Mouse (Mus musculus) megakaryocyte, embryonic 14.5 days (primary cell): Measurements from ENCODE around the gene Cyp39a1. TPM values are rescaled to one million over a fixed set of nuclear protein-coding genes. Genes with fewer than 3 reads are reported as not detected.

ENCODE experiments used
- H3K27me3 ChIP-seq: replicated peaks from 2 replicates; pipeline ENCODE3; 2012; ENCODE audit warnings: inconsistent platforms
- H3K36me3 ChIP-seq: replicated peaks from 2 replicates; pipeline ENCODE3; 2012; ENCODE audit warnings: low read length, inconsistent platforms, mixed read lengths
- H3K4me1 ChIP-seq: 2 replicates; pipeline ENCODE4 v1.6.1; 2012; ENCODE audit warnings: inconsistent platforms
- H3K4me3 ChIP-seq: replicated peaks from 2 replicates; pipeline ENCODE3; 2012; ENCODE audit warnings: moderate library complexity, mild to moderate bottlenecking, inconsistent platforms
- H3K9me3 ChIP-seq: 2 replicates; pipeline ENCODE4 v1.6.1; 2012; ENCODE audit warnings: inconsistent platforms
- FLI1 ChIP-seq: IDR thresholded peaks from 2 replicates; pipeline ENCODE4 v1.6.1; 2012; ENCODE audit warnings: low read length, inconsistent platforms, mixed read lengths
- GATA1 ChIP-seq: IDR thresholded peaks from 3 replicates; pipeline ENCODE4 v1.6.1; 2012; ENCODE audit warnings: mixed read lengths, low read length, inconsistent platforms, borderline replicate concordance
- polyA plus RNA-seq: library from polyadenylated mRNA; stranded (reverse); fragments of >175 nt; gene quantifications from 2 replicates; pipeline ENCODE4 v1.2.3, GENCODE M21; 2012; ENCODE audit warnings: low replicate concordance; ENCODE audit not compliant: insufficient read depth

Cyp39a1 gene
- polyA plus RNA-seq, 1 experiment: not detected

- H3K4me1 ChIP-seq: peaks cover 3% of the 10 kb centered on the region; the same call in 1 of the 2 replicates
- no peaks in the 10 kb centered on the region for H3K27me3 ChIP-seq
- no peak for TF ChIP-seq FLI1
- TF ChIP-seq GATA1: no peak
- peaks cover 7% of the 10 kb centered on the region; the same call in 1 of the 2 replicates for H3K9me3 ChIP-seq
- peak overlapping the region; percentile 4 for H3K4me3 ChIP-seq
- no peaks in the 10 kb centered on the region for H3K36me3 ChIP-seq
These were observed 22.9 kb upstream of the Cyp39a1 start for GRCm38 (mm10) chr17:43644375-43644774.

- TF ChIP-seq GATA1: no peak
- TF ChIP-seq FLI1: no peak
- H3K4me1 ChIP-seq: peaks cover 3% of the 10 kb centered on the region; the same call in 1 of the 2 replicates
- H3K9me3 ChIP-seq: peaks cover 7% of the 10 kb centered on the region; the same call in 1 of the 2 replicates
These were observed 22.1 kb upstream of the Cyp39a1 start for GRCm38 (mm10) chr17:43645136-43645535.

GRCm38 (mm10) chr17:43646925-43647324 lies 20.3 kb upstream of the Cyp39a1 start:
- Histone ChIP-seq H3K4me1 (peaks cover 3% of the 10 kb centered on the region; the same call in 1 of the 2 replicates), H3K36me3 (no peaks in the 10 kb centered on the region), H3K4me3 (no peak overlapping the region), H3K27me3 (no peaks in the 10 kb centered on the region), H3K9me3 (peaks cover 4% of the 10 kb centered on the region; the same call in 1 of the 2 replicates)
- no peak for TF ChIP-seq FLI1
- no peak for TF ChIP-seq GATA1

More at GRCm38 (mm10) chr17:43645136-43645535, 22.1 kb upstream of the Cyp39a1 start:
- no peaks in the 10 kb centered on the region for H3K27me3 ChIP-seq
- H3K4me3 ChIP-seq: peak overlapping the region; percentile 2
- no peaks in the 10 kb centered on the region for H3K36me3 ChIP-seq

DNA sequence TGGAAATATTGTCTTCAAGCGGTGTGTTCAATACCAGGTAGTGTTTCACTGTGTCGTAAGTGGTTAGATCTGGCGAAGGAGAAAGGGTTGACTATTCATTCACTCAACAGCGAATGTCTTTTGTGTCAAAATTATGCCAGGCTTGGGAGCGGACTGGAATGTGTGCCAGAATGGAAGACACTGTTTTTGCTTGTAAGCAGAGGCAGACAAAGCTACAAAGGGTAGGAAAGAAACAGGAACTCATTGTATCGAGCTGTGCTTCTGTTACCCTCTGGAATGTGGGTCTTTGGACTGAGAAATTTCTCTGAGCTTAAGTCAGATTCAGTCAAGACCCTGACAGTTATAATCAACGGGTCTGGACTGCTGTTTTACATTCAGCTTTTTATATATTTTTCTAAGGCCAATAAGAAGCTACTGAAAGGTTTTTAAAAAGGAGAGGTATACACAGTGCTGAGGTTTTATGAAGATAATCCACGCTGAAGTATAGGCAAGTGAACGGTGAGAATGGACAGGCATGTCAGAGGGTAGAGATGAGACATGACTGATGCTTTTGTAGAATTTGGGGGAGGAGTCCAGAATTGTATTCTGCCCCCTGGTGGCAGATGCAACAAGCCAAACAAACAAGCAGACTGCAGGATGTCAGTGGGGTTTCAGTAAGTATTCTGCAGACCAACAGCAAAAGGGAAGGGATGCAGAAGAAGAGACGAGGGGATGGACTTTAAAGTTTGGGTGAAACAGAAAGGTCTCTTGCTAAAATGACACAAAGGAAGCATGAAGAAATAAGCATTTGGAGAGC lies 17.4 kb upstream of the Cyp39a1 start:
- peaks cover 4% of the 10 kb centered on the region; the same call in 1 of the 2 replicates for H3K9me3 ChIP-seq
- no peaks in the 10 kb centered on the region for H3K36me3 ChIP-seq
- H3K4me1 ChIP-seq: no peaks in the 10 kb centered on the region; the same call in 1 of the 2 replicates
- H3K4me3 ChIP-seq: no peak overlapping the region
- no peaks in the 10 kb centered on the region for H3K27me3 ChIP-seq
- TF ChIP-seq FLI1 (no peak), GATA1 (no peak)

- H3K4me1 ChIP-seq: no peaks in the 10 kb centered on the region; the same call in 1 of the 2 replicates
- no peaks in the 10 kb centered on the region for H3K36me3 ChIP-seq
- no peak for TF ChIP-seq GATA1
- TF ChIP-seq FLI1: no peak
- H3K4me3 ChIP-seq: no peak overlapping the region
- no peaks in the 10 kb centered on the region for H3K27me3 ChIP-seq
- no peaks in the 10 kb centered on the region for H3K9me3 ChIP-seq
These were observed 15.7 kb upstream of the Cyp39a1 start for GRCm38 (mm10) chr17:43651314-43652046.

DNA sequence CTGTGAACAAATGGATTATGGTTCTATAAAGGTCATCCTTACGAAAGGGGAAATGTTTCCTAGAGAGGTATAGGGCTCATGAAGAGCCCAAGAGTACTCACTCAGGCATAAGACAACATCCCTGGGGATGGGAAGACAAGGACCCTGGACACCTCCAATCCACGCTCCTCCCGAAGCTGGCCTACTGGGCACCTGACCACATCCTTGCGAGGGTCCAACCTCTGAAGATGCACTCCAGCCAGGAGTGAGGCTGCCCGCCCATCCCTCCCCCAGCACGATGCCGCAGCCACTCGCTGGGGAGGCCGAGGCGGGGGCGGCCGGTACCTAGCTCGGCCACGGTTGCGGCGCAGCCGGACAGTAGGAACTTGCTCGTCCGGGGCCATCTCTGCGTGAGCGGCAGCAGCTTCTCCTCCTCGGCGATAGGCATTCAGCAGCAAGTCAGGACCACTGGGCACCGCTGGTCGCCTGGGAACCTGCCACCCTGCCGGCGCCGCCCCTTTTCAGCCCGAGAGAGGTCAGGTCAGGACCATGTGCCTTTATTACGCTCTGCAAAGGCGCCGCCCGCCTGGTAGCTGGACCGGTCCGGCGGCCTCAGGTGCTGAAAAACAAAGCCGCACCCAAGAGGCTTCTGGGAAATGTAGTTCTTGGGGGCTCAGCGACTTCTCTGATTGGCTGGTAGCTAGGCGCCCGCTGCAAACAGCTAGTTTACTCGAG lies 492 bp upstream of the Cyp39a1 start, which contains the start of gene Slc25a27:
Gene Slc25a27 (minus strand): TSS at position 639 of the 714 bp plus-strand sequence.
- H3K4me3 ChIP-seq: peak within 1 kb of the TSS; percentile 91
- no peaks in the 10 kb centered on the region for H3K9me3 ChIP-seq
- no peaks in the 10 kb centered on the region for H3K36me3 ChIP-seq
- peaks cover 7% of the 10 kb centered on the region for H3K27me3 ChIP-seq
- peaks cover 13% of the 10 kb centered on the region for H3K4me1 ChIP-seq
- TF ChIP-seq GATA1: no peak
- TF ChIP-seq FLI1: no peak

- H3K4me3 ChIP-seq: no peak overlapping the region
- H3K4me1 ChIP-seq: peaks cover 13% of the 10 kb centered on the region
- TF ChIP-seq GATA1 (no peak), FLI1 (no peak)
- no peaks in the 10 kb centered on the region for H3K36me3 ChIP-seq
- H3K9me3 ChIP-seq: no peaks in the 10 kb centered on the region
- H3K27me3 ChIP-seq: peaks cover 7% of the 10 kb centered on the region
These were observed 2.0 kb downstream of the Cyp39a1 start for GRCm38 (mm10) chr17:43669145-43669695.

DNA sequence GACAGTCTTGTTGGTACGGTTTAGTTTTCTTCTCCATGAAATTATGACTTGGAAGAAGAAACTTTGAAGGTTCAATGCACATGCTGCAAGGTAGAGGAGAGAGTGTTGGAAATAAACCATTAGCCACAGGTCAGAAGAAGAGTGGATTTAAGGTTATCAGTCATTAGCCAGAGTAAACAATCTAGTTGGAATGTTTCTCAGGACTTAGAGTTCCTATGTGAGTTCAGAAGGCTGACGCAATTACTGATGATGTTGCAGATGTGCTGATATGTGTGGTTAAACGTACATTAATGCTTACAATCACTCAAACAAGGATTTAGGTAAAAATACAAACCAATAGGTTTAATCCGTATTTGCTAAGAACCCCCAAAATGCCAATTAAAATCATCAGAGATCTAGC lies 4.7 kb downstream of the Cyp39a1 start:
- Histone ChIP-seq H3K4me1 (peaks cover 7% of the 10 kb centered on the region), H3K4me3 (no peak overlapping the region), H3K9me3 (no peaks in the 10 kb centered on the region), H3K27me3 (peaks cover under 1% of the 10 kb centered on the region), H3K36me3 (no peaks in the 10 kb centered on the region)
- TF ChIP-seq GATA1 (no peak), FLI1 (no peak)

- Histone ChIP-seq H3K4me3 (no peak overlapping the region), H3K36me3 (no peaks in the 10 kb centered on the region), H3K9me3 (no peaks in the 10 kb centered on the region), H3K4me1 (no peaks in the 10 kb centered on the region), H3K27me3 (no peaks in the 10 kb centered on the region)
- TF ChIP-seq FLI1 (no peak), GATA1 (no peak)
These were observed 8.0 kb downstream of the Cyp39a1 start for GRCm38 (mm10) chr17:43675228-43675627.
